Comparison of ENCODE assay signal across 24 mouse cellular contexts in the genomic region with DNA sequence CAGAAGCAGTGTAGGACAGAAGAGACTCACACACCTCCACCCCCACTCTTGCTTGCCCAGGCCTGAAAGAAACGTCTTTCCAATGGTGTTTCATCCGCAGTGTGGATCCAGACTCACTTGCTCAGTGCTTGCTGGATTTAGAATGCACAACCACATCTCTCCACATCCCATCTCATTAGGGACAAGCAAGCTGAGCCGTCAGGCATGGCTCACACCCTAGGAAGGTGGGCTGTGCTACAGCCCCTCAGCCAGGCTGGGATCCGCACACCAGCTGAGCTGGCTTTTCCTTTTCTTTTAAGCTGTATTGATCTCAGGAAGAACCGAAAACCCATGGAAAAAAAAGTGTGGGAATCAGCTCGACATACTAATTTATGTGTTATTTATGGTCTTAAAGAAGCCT.
DNase-seq lines count a peak whose midpoint lies in the region; ATAC-seq lines count a peak whose summit lies in the region.
"Had no signal": no experiment of that assay in that cellular context is flagged by ENCODE, and none has a peak within 500 bp of the region (broad histone marks: within the 10 kb centered on the region; RNA-seq: fewer than 3 reads in every experiment).

No protein-coding gene starts in this region.

- no peak overlapping the region for H3K9ac ChIP-seq in forebrain, embryonic 13.5 days
- H3K9ac ChIP-seq in forebrain, embryonic 16.5 days (replicated peaks; ENCODE audit: low read depth, low read length), result no peak overlapping the region
- H3K9ac ChIP-seq in limb, embryonic 11.5 days (ENCODE audit: low read length), result no peak overlapping the region
- no peak overlapping the region for H3K9ac ChIP-seq in midbrain, embryonic 16.5 days (ENCODE audit: low read depth, low read length)
- H3K9ac ChIP-seq in midbrain, embryonic 14.5 days (replicated peaks; ENCODE audit: low read length), result no peak overlapping the region
- H3K9ac ChIP-seq: heart, embryonic 12.5 days; heart, embryonic 15.5 days; hindbrain, embryonic 14.5 days had no signal

- no peaks in the 10 kb centered on the region for H3K27me3 ChIP-seq in forebrain, embryonic 13.5 days
- H3K27me3 ChIP-seq in forebrain, embryonic 16.5 days (replicated peaks; ENCODE audit: control insufficient read depth, insufficient read depth, low read length), result no peaks in the 10 kb centered on the region
- H3K27me3 ChIP-seq in limb, embryonic 11.5 days (ENCODE audit: control insufficient read depth, insufficient read depth, low read length), result no peaks in the 10 kb centered on the region
- H3K27me3 ChIP-seq in limb, embryonic 10.5 days (ENCODE audit: low read depth, poor library complexity, severe bottlenecking), result no peaks in the 10 kb centered on the region
- no peaks in the 10 kb centered on the region for H3K27me3 ChIP-seq in midbrain, embryonic 16.5 days (ENCODE audit: control insufficient read depth, insufficient read depth, low read depth, low read length)
- no peaks in the 10 kb centered on the region for H3K27me3 ChIP-seq in midbrain, embryonic 14.5 days (ENCODE audit: control insufficient read depth, insufficient read depth, low read length)
- H3K27me3 ChIP-seq: heart, embryonic 12.5 days; heart, embryonic 15.5 days had no signal

- H3K36me3 ChIP-seq in forebrain, embryonic 13.5 days (ENCODE audit: poor library complexity, severe bottlenecking), result no peaks in the 10 kb centered on the region
- H3K36me3 ChIP-seq in forebrain, embryonic 16.5 days (ENCODE audit: control insufficient read depth, insufficient read depth), result no peaks in the 10 kb centered on the region
- no peaks in the 10 kb centered on the region for H3K36me3 ChIP-seq in limb, embryonic 11.5 days (ENCODE audit: control insufficient read depth, insufficient read depth, low read length)
- no peaks in the 10 kb centered on the region for H3K36me3 ChIP-seq in limb, embryonic 10.5 days
- H3K36me3 ChIP-seq in midbrain, embryonic 16.5 days (ENCODE audit: control insufficient read depth, insufficient read depth, low read length), result no peaks in the 10 kb centered on the region
- no peaks in the 10 kb centered on the region for H3K36me3 ChIP-seq in midbrain, embryonic 14.5 days (ENCODE audit: control insufficient read depth, insufficient read depth, low read length)
- H3K36me3 ChIP-seq: forebrain, embryonic 10.5 days; heart, embryonic 12.5 days; heart, embryonic 15.5 days had no signal

- no peak overlapping the region for H3K4me2 ChIP-seq in forebrain, embryonic 13.5 days
- H3K4me2 ChIP-seq in forebrain, embryonic 16.5 days (ENCODE audit: low read length), result no peak overlapping the region
- H3K4me2 ChIP-seq in limb, embryonic 11.5 days (ENCODE audit: low read depth, severe bottlenecking), result no peak overlapping the region
- H3K4me2 ChIP-seq in midbrain, embryonic 16.5 days (ENCODE audit: low read length), result no peak overlapping the region
- H3K4me2 ChIP-seq in midbrain, embryonic 14.5 days (ENCODE audit: low read length), result no peak overlapping the region
- H3K4me2 ChIP-seq: heart, embryonic 12.5 days; heart, embryonic 15.5 days; hindbrain, embryonic 14.5 days had no signal

- no peaks in the 10 kb centered on the region for H3K9me3 ChIP-seq in forebrain, embryonic 13.5 days (replicated peaks)
- H3K9me3 ChIP-seq in forebrain, embryonic 16.5 days (ENCODE audit: control insufficient read depth, low read length), result no peaks in the 10 kb centered on the region
- no peaks in the 10 kb centered on the region for H3K9me3 ChIP-seq in limb, embryonic 11.5 days (ENCODE audit: control insufficient read depth, low read length)
- H3K9me3 ChIP-seq in limb, embryonic 10.5 days (replicated peaks), result no peaks in the 10 kb centered on the region
- no peaks in the 10 kb centered on the region for H3K9me3 ChIP-seq in midbrain, embryonic 16.5 days (replicated peaks; ENCODE audit: control insufficient read depth, low read length, poor library complexity, severe bottlenecking)
- no peaks in the 10 kb centered on the region for H3K9me3 ChIP-seq in midbrain, embryonic 14.5 days (ENCODE audit: control insufficient read depth, low read length)
- H3K9me3 ChIP-seq: forebrain, embryonic 10.5 days; heart, embryonic 12.5 days; heart, embryonic 15.5 days had no signal

- peaks cover 9% of the 10 kb centered on the region; the same call in 1 of the 2 replicates for H3K4me1 ChIP-seq in forebrain, embryonic 13.5 days
- H3K4me1 ChIP-seq in forebrain, embryonic 16.5 days (replicated peaks; ENCODE audit: control insufficient read depth, insufficient read depth, low read length), result no peaks in the 10 kb centered on the region
- no peaks in the 10 kb centered on the region for H3K4me1 ChIP-seq in limb, embryonic 11.5 days (ENCODE audit: control insufficient read depth, insufficient read depth, low read length)
- no peaks in the 10 kb centered on the region for H3K4me1 ChIP-seq in limb, embryonic 10.5 days
- peaks cover 16% of the 10 kb centered on the region for H3K4me1 ChIP-seq in midbrain, embryonic 16.5 days (ENCODE audit: control insufficient read depth, insufficient read depth, low read length)
- no peaks in the 10 kb centered on the region; the same call in 1 of the 2 replicates for H3K4me1 ChIP-seq in midbrain, embryonic 14.5 days (ENCODE audit: control insufficient read depth, insufficient read depth, low read length)

- WGBS in forebrain, embryonic 13.5 days, result 47% methylated on average over 6 of the region's 6 CpGs
- 45% methylated on average over 6 of the region's 6 CpGs for WGBS in forebrain, embryonic 16.5 days
- 80% methylated on average over 6 of the region's 6 CpGs for WGBS in limb, embryonic 11.5 days
- 79% methylated on average over 6 of the region's 6 CpGs for WGBS in limb, embryonic 10.5 days
- 36% methylated on average over 6 of the region's 6 CpGs for WGBS in midbrain, embryonic 16.5 days
- WGBS in midbrain, embryonic 14.5 days, result 41% methylated on average over 6 of the region's 6 CpGs

- peak; percentile 18 for DNase-seq in limb, embryonic 11.5 days (ENCODE audit: low spot score)
- DNase-seq in limb, embryonic 10.5 days (ENCODE audit: low spot score), result no peak
- no peak for DNase-seq in midbrain, embryonic 14.5 days
- DNase-seq: adrenal gland, adult 8-10 months; adrenal gland, postnatal 25 days; cerebellum, adult 18-20 months; cerebellum, adult 9-10 months; cerebellum, postnatal 14 days; gastrocnemius, adult 2 months; gastrocnemius, postnatal 14 days; heart, adult 18-20 months; heart, postnatal 10 days; heart, postnatal 4 days had no signal

- no peak overlapping the region; the same call in 1 of the 2 replicates for H3K27ac ChIP-seq in forebrain, embryonic 13.5 days
- no peak overlapping the region for H3K27ac ChIP-seq in forebrain, embryonic 16.5 days (ENCODE audit: low read length)
- no peak overlapping the region for H3K27ac ChIP-seq in limb, embryonic 11.5 days (replicated peaks; ENCODE audit: low read depth, low read length)
- H3K27ac ChIP-seq in limb, embryonic 10.5 days, result no peak overlapping the region
- H3K27ac ChIP-seq in midbrain, embryonic 16.5 days (ENCODE audit: low read length), result peak overlapping the region; percentile 63
- H3K27ac ChIP-seq in midbrain, embryonic 14.5 days (replicated peaks; ENCODE audit: low read depth, low read length), result no peak overlapping the region
- H3K27ac ChIP-seq: forebrain, embryonic 10.5 days; gastrocnemius, adult 2 months; heart, embryonic 15.5 days; hindbrain, embryonic 14.5 days; hindbrain, postnatal 0 days had no signal

- H3K4me3 ChIP-seq in forebrain, embryonic 13.5 days, result no peak overlapping the region
- H3K4me3 ChIP-seq in forebrain, embryonic 16.5 days (replicated peaks; ENCODE audit: low read length), result no peak overlapping the region
- H3K4me3 ChIP-seq in limb, embryonic 11.5 days (ENCODE audit: low read depth, low read length), result no peak overlapping the region
- no peak overlapping the region for H3K4me3 ChIP-seq in limb, embryonic 10.5 days
- H3K4me3 ChIP-seq in midbrain, embryonic 16.5 days (ENCODE audit: low read depth, low read length), result no peak overlapping the region
- H3K4me3 ChIP-seq in midbrain, embryonic 14.5 days (replicated peaks; ENCODE audit: low read depth, low read length), result no peak overlapping the region
- H3K4me3 ChIP-seq: forebrain, embryonic 10.5 days; gastrocnemius, adult 2 months; heart, embryonic 12.5 days; heart, embryonic 15.5 days had no signal

- 0 out of 2 replicates have a peak, but pooled peaks have one; percentile 41 for ATAC-seq in forebrain, embryonic 13.5 days
- ATAC-seq in forebrain, embryonic 16.5 days, result no peak
- no peak for ATAC-seq in limb, embryonic 11.5 days (ENCODE audit: insufficient number of reproducible peaks, low FRiP score, low TSS enrichment, low read depth)
- peak; percentile 80 for ATAC-seq in midbrain, embryonic 16.5 days
- ATAC-seq in midbrain, embryonic 14.5 days (ENCODE audit: low FRiP score, low TSS enrichment), result no peak
- ATAC-seq: activated CD4-positive, CD25-positive, alpha-beta regulatory T cell, adult 4 months; forebrain, embryonic 14.5 days; hindbrain, postnatal 0 days; inflammation-experienced regulatory T-cells, adult 6 months had no signal

Comparison
In these comparisons a context has a peak if more than half of its experiments do, and no peak if none do; other contexts are left out.
1. ATAC-seq: peak in forebrain, embryonic 13.5 days (single experiment) and midbrain, embryonic 16.5 days (single experiment); none in forebrain, embryonic 16.5 days (single experiment), limb, embryonic 11.5 days (single experiment) and midbrain, embryonic 14.5 days (single experiment).